Mouse (Mus musculus) cerebellum, adult 9-11 months (tissue): ENCODE data around the gene Ndufs4.

ENCODE experiments used
- DNase-seq: peaks from one replicate; pipeline ENCODE4 v3.0.0; 2022

Ndufs4 gene

GRCm38 (mm10) chr13:114388211-114388965 lies at the start of gene Ndufs4:
Gene Ndufs4, minus strand, starts transcription at chr13:114388258.
- no peak for DNase-seq

DNA sequence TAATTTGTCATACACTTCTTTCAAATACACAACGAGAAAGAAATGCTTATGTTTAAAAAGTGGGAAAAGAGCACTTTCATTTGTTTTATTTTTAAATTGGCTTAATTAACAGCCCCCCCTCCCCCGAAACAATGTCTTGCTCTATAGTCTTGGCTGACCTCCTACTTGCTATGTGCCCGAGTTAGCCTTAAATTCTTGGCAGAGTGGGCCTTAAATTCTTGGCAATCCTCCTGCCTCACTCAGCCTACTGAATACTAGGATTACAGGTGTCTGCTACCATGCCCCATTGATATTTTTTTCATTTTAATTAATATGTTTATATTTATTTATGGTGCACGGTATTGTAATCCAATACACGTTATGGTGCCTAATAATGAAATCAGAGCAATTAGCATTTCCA lies 44.4 kb upstream of the Ndufs4 start:
- no peak for DNase-seq

DNA sequence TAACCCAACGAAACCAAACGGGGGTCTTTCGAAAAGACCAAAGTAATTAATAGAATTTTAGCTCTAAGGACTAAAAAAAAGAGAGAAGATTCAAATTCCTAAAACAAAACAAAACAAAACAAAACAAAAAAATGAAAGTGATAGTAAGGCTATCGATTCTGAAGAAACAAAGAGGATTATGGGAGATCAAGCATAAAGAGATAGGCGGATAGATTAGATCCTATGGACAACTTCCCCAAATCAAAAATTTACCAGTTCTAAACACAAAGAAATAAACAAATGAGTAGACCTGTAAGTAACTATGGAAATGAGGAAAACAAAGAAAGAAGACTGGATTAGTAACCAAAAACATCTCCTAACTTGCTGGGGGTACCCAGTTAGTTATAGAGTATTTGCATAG lies 37.2 kb upstream of the Ndufs4 start:
- DNase-seq: no peak

DNA sequence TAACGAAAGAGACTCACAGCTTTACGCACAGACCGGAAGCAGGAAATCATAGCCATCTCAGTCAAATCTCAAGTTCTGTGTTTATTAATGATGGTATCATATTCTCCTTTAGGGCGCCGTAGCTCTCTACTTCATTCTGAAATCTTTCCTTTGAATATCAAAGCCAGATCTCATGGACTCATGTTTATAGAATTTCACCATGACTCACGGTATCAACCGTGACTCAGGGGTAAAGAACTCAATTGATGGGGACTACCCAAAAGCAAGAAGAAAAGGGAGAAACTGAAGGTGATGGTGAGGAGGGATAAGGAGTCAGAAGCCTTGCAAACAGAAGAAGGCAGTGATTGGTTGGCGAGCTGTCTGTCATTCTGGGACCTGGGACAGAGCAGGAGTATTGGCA lies 32.2 kb upstream of the Ndufs4 start:
- DNase-seq: no peak

DNA sequence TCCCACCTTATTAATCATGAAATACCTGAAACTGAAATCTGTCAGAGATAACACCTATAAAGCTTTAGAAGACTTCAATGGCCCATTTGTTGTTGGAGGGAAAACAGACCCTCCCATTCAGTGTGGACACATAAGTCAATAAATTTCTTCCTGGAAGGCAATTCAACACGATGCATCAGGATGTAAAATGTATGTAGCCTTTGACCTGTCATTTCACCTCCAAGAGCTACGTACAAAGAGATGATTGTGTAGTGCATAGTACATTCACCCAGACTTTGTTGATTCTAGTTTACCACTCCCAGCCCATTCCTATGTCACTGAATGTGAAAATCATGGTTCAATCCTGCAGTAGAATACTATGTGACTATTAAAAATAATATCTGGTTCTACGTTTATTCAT lies 31.3 kb upstream of the Ndufs4 start:
- no peak for DNase-seq

DNA sequence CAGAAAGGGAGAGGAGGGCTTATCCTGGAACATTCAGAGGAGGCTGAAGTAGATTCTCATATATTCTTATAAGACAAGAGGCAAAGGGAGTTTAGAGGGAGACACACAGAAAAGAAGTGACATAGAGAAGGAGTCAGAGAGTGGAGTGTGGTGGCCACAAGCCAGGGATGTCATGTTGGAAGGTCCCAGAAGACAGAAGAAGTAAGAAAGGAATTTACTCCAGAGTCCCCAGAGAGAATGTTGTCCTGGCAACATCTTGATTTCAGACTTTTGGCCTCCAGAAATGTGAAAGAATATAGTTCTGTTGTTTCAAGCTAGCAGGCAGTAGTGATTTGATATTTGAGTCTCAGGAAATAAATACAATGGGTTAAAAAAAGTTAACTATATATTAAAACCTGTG lies 24.3 kb upstream of the Ndufs4 start:
- DNase-seq: no peak

- DNase-seq: no peak
These were observed 18.8 kb upstream of the Ndufs4 start for GRCm38 (mm10) chr13:114406866-114407265.

GRCm38 (mm10) chr13:114406424-114406823 lies 18.4 kb upstream of the Ndufs4 start:
- DNase-seq: no peak

GRCm38 (mm10) chr13:114405100-114405715 lies 17.1 kb upstream of the Ndufs4 start:
- no peak for DNase-seq

GRCm38 (mm10) chr13:114398906-114399305 lies 10.8 kb upstream of the Ndufs4 start:
- no peak for DNase-seq

- no peak for DNase-seq
These were observed 9.2 kb upstream of the Ndufs4 start for GRCm38 (mm10) chr13:114397281-114397680.

- no peak for DNase-seq
These were observed 8.8 kb upstream of the Ndufs4 start for GRCm38 (mm10) chr13:114396863-114397262.

- no peak for DNase-seq
These were observed 6.7 kb upstream of the Ndufs4 start for GRCm38 (mm10) chr13:114394784-114395183.

- no peak for DNase-seq
These were observed 4.4 kb upstream of the Ndufs4 start for GRCm38 (mm10) chr13:114392501-114392900.

- DNase-seq: peak; percentile 89
These were observed 412 bp downstream of the Ndufs4 start for GRCm38 (mm10) chr13:114387521-114388171.

DNA sequence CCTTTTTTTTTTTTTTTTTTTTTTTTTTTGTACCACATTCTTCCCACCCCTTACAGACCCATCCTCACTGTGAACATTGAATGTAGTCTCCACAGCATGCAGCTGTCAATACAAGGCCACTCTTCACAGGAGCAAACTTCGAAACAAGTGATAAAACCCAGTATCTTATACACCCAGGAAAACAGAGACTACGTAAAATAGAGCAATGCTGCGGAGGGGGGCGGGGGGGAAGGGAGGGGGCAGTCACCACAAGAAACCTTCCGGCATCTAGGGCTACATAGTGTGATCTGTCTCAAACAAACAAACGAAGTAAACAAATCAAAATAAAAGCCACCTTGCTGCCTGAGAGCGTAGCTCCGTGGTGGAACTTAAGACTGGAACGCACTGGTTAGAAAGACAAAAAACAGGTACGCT lies 977 bp downstream of the Ndufs4 start:
- peak; percentile 7 for DNase-seq

GRCm38 (mm10) chr13:114376511-114376910 lies 11.5 kb downstream of the Ndufs4 start:
- no peak for DNase-seq

GRCm38 (mm10) chr13:114362086-114362485 lies 26.0 kb downstream of the Ndufs4 start:
- DNase-seq: no peak

DNA sequence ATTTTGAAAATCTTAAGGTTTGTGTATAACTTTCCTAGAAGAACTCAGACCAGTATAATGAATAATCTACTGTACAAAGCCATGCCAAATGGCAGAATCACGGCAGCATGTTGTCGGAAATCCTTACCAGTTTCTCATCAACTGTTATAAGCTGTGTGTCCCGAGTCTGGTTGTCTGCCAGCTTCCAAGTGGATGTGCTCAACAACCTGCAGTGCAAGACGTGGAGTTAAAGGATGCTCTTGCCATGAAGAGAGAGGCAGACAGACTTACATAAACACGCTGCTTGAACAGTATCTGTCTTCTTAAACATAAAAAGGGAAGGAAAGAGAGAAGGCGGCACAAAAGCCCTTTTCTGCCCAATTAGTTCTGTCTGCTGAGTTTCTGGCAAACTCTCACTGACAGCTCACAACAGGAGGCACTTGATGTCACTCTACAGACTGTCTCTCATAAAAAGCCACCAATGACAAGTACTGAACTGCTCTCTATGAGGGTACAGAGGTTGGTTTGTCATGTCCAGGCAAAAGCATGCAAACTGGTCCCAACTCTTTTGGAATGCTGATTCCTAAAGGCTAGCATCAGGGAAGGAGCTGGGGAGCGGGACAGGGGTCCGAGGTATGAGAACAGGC lies 36.6 kb downstream of the Ndufs4 start:
- DNase-seq: peak; percentile 70

DNA sequence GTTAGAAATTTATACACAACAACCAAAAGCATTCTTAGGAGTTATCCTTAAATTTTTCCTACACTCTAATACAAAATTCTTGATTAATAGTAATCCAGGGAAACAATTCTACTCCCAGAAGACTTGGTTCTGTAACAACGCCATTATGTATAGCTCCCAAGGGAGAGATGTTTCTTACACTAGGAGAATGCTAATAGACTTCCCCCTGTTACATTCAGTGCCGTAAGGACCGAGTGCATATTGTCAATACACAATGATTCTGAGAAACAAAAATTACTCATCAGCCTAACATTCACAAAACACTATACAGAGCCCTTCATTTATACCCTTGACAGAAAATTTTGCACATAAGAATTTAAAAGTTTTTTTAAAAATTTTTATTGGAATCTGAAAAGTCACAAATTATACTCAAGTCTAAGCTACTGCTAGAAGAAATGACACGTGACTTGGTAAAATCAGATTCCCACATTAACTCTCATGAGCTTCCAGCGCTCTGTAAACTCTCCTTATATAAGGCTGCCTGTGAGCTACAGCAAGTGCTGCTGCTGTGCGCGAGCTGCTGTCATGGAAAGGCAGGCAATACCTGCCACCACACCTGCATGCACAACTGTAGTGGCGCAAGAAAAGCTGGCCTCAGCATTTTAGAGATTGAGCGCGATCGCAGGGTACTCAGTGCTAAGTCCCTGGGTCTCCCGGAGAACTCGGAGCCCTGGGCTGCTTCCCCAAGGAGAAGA lies 42.9 kb downstream of the Ndufs4 start:
- DNase-seq: no peak

DNA sequence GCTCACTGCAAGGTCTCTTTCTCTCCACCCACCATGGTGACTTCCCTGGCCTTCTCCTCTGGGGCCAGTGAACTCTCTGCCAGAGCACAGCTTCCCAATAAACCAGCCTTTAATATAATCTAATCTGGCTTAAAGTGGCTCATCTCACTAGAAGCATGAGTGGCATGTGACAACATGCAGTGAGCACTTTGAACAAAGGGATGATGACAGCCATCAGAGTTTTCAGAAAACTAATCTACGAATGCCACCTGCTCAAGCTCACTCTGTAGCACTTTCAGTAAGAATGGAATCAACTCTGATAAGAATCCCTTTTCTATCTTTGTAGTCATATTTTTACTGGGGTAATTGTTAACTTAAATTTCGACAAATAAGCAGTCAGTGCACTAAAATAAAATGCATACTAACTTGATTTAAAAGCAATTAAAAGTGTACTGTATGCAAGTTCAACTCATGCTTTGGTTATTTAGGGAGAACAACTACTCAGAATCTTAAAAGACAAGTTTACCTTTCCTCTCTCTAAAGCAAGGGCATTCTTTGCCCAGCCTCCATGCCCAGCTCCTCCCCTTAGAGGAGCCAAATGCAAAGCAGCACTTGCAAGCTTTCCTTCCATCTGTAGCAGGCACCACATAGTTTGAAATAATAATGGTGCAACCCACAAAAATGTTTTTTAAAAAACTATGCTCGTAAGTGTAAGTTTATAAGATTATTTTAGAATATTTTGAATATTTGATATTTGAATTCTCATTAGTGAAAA lies 43.7 kb downstream of the Ndufs4 start:
- no peak for DNase-seq

GRCm38 (mm10) chr13:114343001-114343400 lies 45.1 kb downstream of the Ndufs4 start:
- DNase-seq: no peak
